Mouse (Mus musculus) midbrain, embryonic 11.5 days (tissue): ENCODE measurements around the gene Krt42. TPM values are rescaled to one million over a fixed set of nuclear protein-coding genes. Genes with fewer than 3 reads are reported as not detected.

ENCODE experiments used
- ATAC-seq: fragments of 200-750 bp; cut with Nextera tagmentation; 2 replicates; pipeline ENCODE4 v1.8.0; 2017; ENCODE audit warnings: moderate TSS enrichment, moderate library complexity; ENCODE audit not compliant: low FRiP score
- DNase-seq: peaks from one replicate; pipeline ENCODE4 v3.0.0; 2015; ENCODE audit warnings: low spot score; ENCODE audit errors: missing footprints
- H3K27ac ChIP-seq: fragments of 300-500 bp; sonication (generic); 2 replicates; pipeline ENCODE4 v1.5.1; 2014; ENCODE audit warnings: low read depth, low read length
- H3K27me3 ChIP-seq: fragments of 300-500 bp; sonication (generic); 2 replicates; pipeline ENCODE4 v1.6.1; 2014; ENCODE audit warnings: mild to moderate bottlenecking, low read length, moderate library complexity, mixed read lengths; ENCODE audit not compliant: control insufficient read depth, insufficient read depth
- H3K36me3 ChIP-seq: fragments of 300-500 bp; sonication (generic); 2 replicates; pipeline ENCODE4 v1.6.1; 2014; ENCODE audit warnings: mild to moderate bottlenecking, low read length, moderate library complexity, mixed read lengths; ENCODE audit not compliant: control insufficient read depth, insufficient read depth
- H3K4me1 ChIP-seq: fragments of 300-500 bp; sonication (generic); 2 replicates; pipeline ENCODE4 v1.6.1; 2014; ENCODE audit warnings: low read length; ENCODE audit not compliant: control insufficient read depth, insufficient read depth
- H3K4me2 ChIP-seq: fragments of 300-500 bp; sonication (generic); 2 replicates; pipeline ENCODE4 v1.6.1; 2014; ENCODE audit warnings: mild to moderate bottlenecking, moderate library complexity
- H3K4me3 ChIP-seq: fragments of 300-500 bp; sonication (generic); 2 replicates; pipeline ENCODE4 v1.5.1; 2014; ENCODE audit warnings: low read depth, low read length
- H3K9ac ChIP-seq: fragments of 300-500 bp; sonication (generic); 2 replicates; pipeline ENCODE4 v1.6.1; 2014; ENCODE audit warnings: low read length
- H3K9me3 ChIP-seq: fragments of 300-500 bp; sonication (generic); 2 replicates; pipeline ENCODE4 v1.6.1; 2016; ENCODE audit warnings: low read length; ENCODE audit not compliant: control insufficient read depth
- WGBS: fragments of 180-500 bp; shearing (Covaris S2); extraction: QIAGEN DNeasy Blood & Tissue Kit; methylation state at CpG from one replicate; pipeline ENCODE4 v1.1.7; 2014; 5-methylcytosine and 5-hydroxymethylcytosine counted together
- polyA plus RNA-seq: library from polyadenylated mRNA; unstranded; fragments of >200 nt; fragmentation: Nextera tagmentation; extraction: Ambion mirVana; gene quantifications from 2 replicates; pipeline ENCODE4 v1.2.1, GENCODE M21; 2014

Krt42 gene
- polyA plus RNA-seq, 1 experiment from 2014 or later = not detected

GRCm38 (mm10) chr11:100284988-100285387, 15.3 kb upstream of the Krt42 start:
- Histone ChIP-seq H3K36me3 (no peaks in the 10 kb centered on the region), H3K9me3 (no peaks in the 10 kb centered on the region), H3K27me3 (no peaks in the 10 kb centered on the region), H3K9ac (no peak overlapping the region), H3K4me2 (no peak overlapping the region), H3K27ac (no peak overlapping the region), H3K4me3 (no peak overlapping the region), H3K4me1 (no peaks in the 10 kb centered on the region)
- ATAC-seq (no peak), DNase-seq (no peak)
- 86% methylated on average over 4 of the region's 4 CpGs for WGBS

- DNase-seq (peak; percentile 98), ATAC-seq (peak; percentile 61)
- no peaks in the 10 kb centered on the region for H3K27me3 ChIP-seq
- no peak overlapping the region for H3K4me3 ChIP-seq
- WGBS = 25% methylated on average over 10 of the region's 10 CpGs
- H3K9ac ChIP-seq = no peak overlapping the region
- H3K36me3 ChIP-seq = no peaks in the 10 kb centered on the region
- no peaks in the 10 kb centered on the region for H3K4me1 ChIP-seq
- no peaks in the 10 kb centered on the region for H3K9me3 ChIP-seq
- no peak overlapping the region for H3K27ac ChIP-seq
- H3K4me2 ChIP-seq = no peak overlapping the region
These were observed 12.9 kb upstream of the Krt42 start for GRCm38 (mm10) chr11:100282549-100282948.

GRCm38 (mm10) chr11:100281596-100282544, 12.2 kb upstream of the Krt42 start:
- ATAC-seq (peak; percentile 58), DNase-seq (peak; percentile 100)
- H3K9me3 ChIP-seq = no peaks in the 10 kb centered on the region
- 21% methylated on average over 11 of the region's 11 CpGs for WGBS
- H3K4me2 ChIP-seq = no peak overlapping the region
- H3K36me3 ChIP-seq = no peaks in the 10 kb centered on the region
- H3K9ac ChIP-seq = no peak overlapping the region
- H3K4me1 ChIP-seq = no peaks in the 10 kb centered on the region
- no peak overlapping the region for H3K4me3 ChIP-seq
- no peaks in the 10 kb centered on the region for H3K27me3 ChIP-seq
- no peak overlapping the region for H3K27ac ChIP-seq

- no peak for DNase-seq
- H3K4me2 ChIP-seq = no peak overlapping the region
- no peaks in the 10 kb centered on the region for H3K36me3 ChIP-seq
- no peak for ATAC-seq
- H3K9me3 ChIP-seq = no peaks in the 10 kb centered on the region
- H3K4me3 ChIP-seq = no peak overlapping the region
- no peak overlapping the region for H3K27ac ChIP-seq
- H3K4me1 ChIP-seq = no peaks in the 10 kb centered on the region
- 74% methylated on average over 5 of the region's 5 CpGs for WGBS
- no peak overlapping the region for H3K9ac ChIP-seq
- no peaks in the 10 kb centered on the region for H3K27me3 ChIP-seq
These were observed 9.1 kb upstream of the Krt42 start for GRCm38 (mm10) chr11:100278759-100279158.

GRCm38 (mm10) chr11:100277726-100278480, 8.2 kb upstream of the Krt42 start:
- no peak for DNase-seq
- no peak for ATAC-seq

GRCm38 (mm10) chr11:100275466-100275865, 5.8 kb upstream of the Krt42 start:
- Histone ChIP-seq H3K4me2 (no peak overlapping the region), H3K9me3 (no peaks in the 10 kb centered on the region), H3K27me3 (no peaks in the 10 kb centered on the region), H3K9ac (no peak overlapping the region), H3K4me1 (no peaks in the 10 kb centered on the region), H3K27ac (no peak overlapping the region), H3K4me3 (no peak overlapping the region), H3K36me3 (no peaks in the 10 kb centered on the region)
- DNase-seq = no peak
- ATAC-seq = no peak
- whole genome bisulfite sequencing = 45% methylated on average over 5 of the region's 5 CpGs

More at GRCm38 (mm10) chr11:100277726-100278480, 8.2 kb upstream of the Krt42 start:
- Histone ChIP-seq H3K27ac (no peak overlapping the region), H3K4me2 (no peak overlapping the region), H3K4me3 (no peak overlapping the region), H3K9ac (no peak overlapping the region), H3K9me3 (no peaks in the 10 kb centered on the region), H3K4me1 (no peaks in the 10 kb centered on the region), H3K36me3 (no peaks in the 10 kb centered on the region), H3K27me3 (no peaks in the 10 kb centered on the region)
- 74% methylated on average over 15 of the region's 15 CpGs for WGBS

GRCm38 (mm10) chr11:100274719-100275118, 5.0 kb upstream of the Krt42 start:
- no peak overlapping the region for H3K4me3 ChIP-seq
- H3K27me3 ChIP-seq = no peaks in the 10 kb centered on the region
- H3K36me3 ChIP-seq = no peaks in the 10 kb centered on the region
- 78% methylated on average over 7 of the region's 7 CpGs for WGBS
- H3K4me2 ChIP-seq = no peak overlapping the region
- no peaks in the 10 kb centered on the region for H3K4me1 ChIP-seq
- no peak overlapping the region for H3K27ac ChIP-seq
- ATAC-seq (no peak), DNase-seq (no peak)
- no peak overlapping the region for H3K9ac ChIP-seq
- no peaks in the 10 kb centered on the region for H3K9me3 ChIP-seq

GRCm38 (mm10) chr11:100271878-100272277, 2.2 kb upstream of the Krt42 start:
- no peak for DNase-seq
- 81% methylated on average over 1 of the region's 1 CpGs for WGBS
- H3K27ac ChIP-seq = no peak overlapping the region
- H3K4me2 ChIP-seq = no peak overlapping the region
- no peaks in the 10 kb centered on the region for H3K36me3 ChIP-seq
- H3K27me3 ChIP-seq = no peaks in the 10 kb centered on the region
- no peak overlapping the region for H3K4me3 ChIP-seq
- no peaks in the 10 kb centered on the region for H3K9me3 ChIP-seq
- H3K9ac ChIP-seq = no peak overlapping the region
- no peaks in the 10 kb centered on the region for H3K4me1 ChIP-seq
- no peak for ATAC-seq
